8 mouse cellular contexts compared by ENCODE assay signal in the genomic region with DNA sequence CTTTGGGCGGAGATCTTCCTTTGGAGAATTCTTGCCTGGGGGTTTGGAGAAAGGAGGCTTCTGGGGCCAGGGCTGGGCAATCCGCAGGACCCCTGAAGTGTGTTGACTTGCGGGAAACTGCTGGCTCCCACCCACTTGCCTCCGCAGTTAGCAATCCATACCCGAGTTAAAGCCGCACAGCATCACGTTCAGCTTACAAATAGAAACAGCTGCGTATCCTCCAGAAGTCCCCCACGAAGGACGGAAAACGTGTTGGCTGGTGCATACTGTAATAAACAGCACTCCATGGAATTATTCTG. TPM values are rescaled to one million over a fixed set of nuclear protein-coding genes. Genes with fewer than 3 reads are reported as not detected.
DNase-seq lines count a peak whose midpoint lies in the region; ATAC-seq and TF ChIP-seq lines count a peak whose summit lies in the region.

No protein-coding gene starts in this region.

- 0% methylated on average over 11 of the region's 11 CpGs for WGBS in thymus, adult 2 months
- WGBS in liver, embryonic 11.5 days = under 1% methylated on average over 11 of the region's 11 CpGs

- ATAC-seq in liver, embryonic 11.5 days (replicated peaks; ENCODE audit: low FRiP score) = no peak

- peak overlapping the region; percentile 76 for H3K4me3 ChIP-seq in gastrocnemius, adult 2 months
- peak overlapping the region; percentile 65 for H3K4me3 ChIP-seq in thymus, adult 2 months (ENCODE audit: control insufficient read depth, insufficient read depth, low read length)
- peak overlapping the region; percentile 95 for H3K4me3 ChIP-seq in liver, embryonic 11.5 days (ENCODE audit: low read depth, low read length)

- H3K4me2 ChIP-seq in liver, embryonic 11.5 days = peak overlapping the region; percentile 94

- DNase-seq in gastrocnemius, adult 2 months = no peak
- DNase-seq in gastrocnemius, postnatal 14 days = no peak
- DNase-seq in thymus, adult 2 months = no peak
- DNase-seq in thymus, adult 18-20 months = no peak
- no peak for DNase-seq in liver, embryonic 11.5 days (ENCODE audit: low spot score)
- no peak for DNase-seq in adrenal gland, postnatal 36 days
- no peak for DNase-seq in gastrocnemius, postnatal 25 days
- no peak for DNase-seq in B cell, adult 2 months

- H3K9me3 ChIP-seq in liver, embryonic 11.5 days (ENCODE audit: control insufficient read depth, low read length) = no peaks in the 10 kb centered on the region

- H3K27me3 ChIP-seq in thymus, adult 2 months (ENCODE audit: control insufficient read depth, insufficient read depth, low read length) = no peaks in the 10 kb centered on the region
- H3K27me3 ChIP-seq in liver, embryonic 11.5 days (replicated peaks; ENCODE audit: control insufficient read depth, insufficient read depth, low read length) = no peaks in the 10 kb centered on the region

- intact Hi-C loops in gastrocnemius, adult 2 months (cut with DNase I) = loop anchor here (1.0 kb wide), 1 partner anchor 66 kb away; a partner anchor contains a TSS
- intact Hi-C loops in gastrocnemius, postnatal 14 days (cut with DNase I; ENCODE audit: low total_unique reads) = no loop called here

- peaks cover 14% of the 10 kb centered on the region for H3K4me1 ChIP-seq in thymus, adult 2 months (replicated peaks; ENCODE audit: control insufficient read depth, insufficient read depth, low read length)
- H3K4me1 ChIP-seq in liver, embryonic 11.5 days (replicated peaks; ENCODE audit: control insufficient read depth, insufficient read depth, low read length) = peaks cover 8% of the 10 kb centered on the region

- TF ChIP-seq POLR2A in thymus, adult 2 months (IDR thresholded peaks at IDR 0.05; ENCODE audit: control insufficient read depth, extremely low read depth, insufficient read depth, low read length, poor library complexity) = no peak

- TF ChIP-seq CTCF in gastrocnemius, adult 2 months (IDR thresholded peaks at IDR 0.05) = no peak
- TF ChIP-seq CTCF in thymus, adult 2 months (IDR thresholded peaks at IDR 0.05; ENCODE audit: borderline replicate concordance, control insufficient read depth, extremely low read depth, insufficient read depth, low read length, poor library complexity) = no peak

- peak overlapping the region; percentile 99 for H3K27ac ChIP-seq in gastrocnemius, adult 2 months
- H3K27ac ChIP-seq in thymus, adult 2 months (ENCODE audit: control insufficient read depth, insufficient read depth, low read length) = peak overlapping the region; percentile 55
- peak overlapping the region; percentile 91 for H3K27ac ChIP-seq in liver, embryonic 11.5 days (ENCODE audit: low read depth, low read length)

- H3K9ac ChIP-seq in liver, embryonic 11.5 days (ENCODE audit: low read depth, low read length) = peak overlapping the region; percentile 88

- no peaks in the 10 kb centered on the region for H3K36me3 ChIP-seq in thymus, adult 2 months (ENCODE audit: control insufficient read depth, insufficient read depth, low read length)
- no peaks in the 10 kb centered on the region for H3K36me3 ChIP-seq in liver, embryonic 11.5 days (ENCODE audit: control insufficient read depth, insufficient read depth, low read length)

RNA-seq across cellular contexts. Expression of a gene that starts 0.3 kb away (rescaled TPM):
- 10 to 100 TPM; 21.6 to 23.8 TPM for total RNA-seq in gastrocnemius, adult 2 months (2021)
- 10 to 100 TPM; 25.3 to 25.8 TPM for total RNA-seq in gastrocnemius, postnatal 14 days (2021)
- polyA plus RNA-seq in thymus, adult 2 months (2012; rRNA removed) = 47.6 and 48.7 TPM in 2 replicates
- 48.7 and 55.2 TPM in 2 replicates for polyA plus RNA-seq in liver, embryonic 11.5 days (2014; fragmentation: Nextera tagmentation; extraction: Ambion mirVana)
- total RNA-seq in adrenal gland, postnatal 36 days (2021) = 10 to 100 TPM; 41.4 to 61.4 TPM
- 10 to 100 TPM; 20.2 to 20.5 TPM for total RNA-seq in gastrocnemius, postnatal 25 days (2021)
